Mouse (Mus musculus) layer of hippocampus, adult 18-20 months (tissue): Measurements from ENCODE around the gene Zbtb7b. TPM values are rescaled to one million over a fixed set of nuclear protein-coding genes. Genes with fewer than 3 reads are reported as not detected.

Source experiments
- DNase-seq, 2 experiments: peaks; one replicate each; pipeline ENCODE4 v3.0.0; 2022; ENCODE audit warnings: low spot score in 2 of 2
- total RNA-seq, 2 experiments: library from RNA; stranded (reverse); gene quantifications; 2 replicates each; pipeline ENCODE4 v1.2.3; 2021

The Zbtb7b gene
- total RNA-seq, 2 experiments from 2014 or later: 12.1 to 16.8 TPM

DNA sequence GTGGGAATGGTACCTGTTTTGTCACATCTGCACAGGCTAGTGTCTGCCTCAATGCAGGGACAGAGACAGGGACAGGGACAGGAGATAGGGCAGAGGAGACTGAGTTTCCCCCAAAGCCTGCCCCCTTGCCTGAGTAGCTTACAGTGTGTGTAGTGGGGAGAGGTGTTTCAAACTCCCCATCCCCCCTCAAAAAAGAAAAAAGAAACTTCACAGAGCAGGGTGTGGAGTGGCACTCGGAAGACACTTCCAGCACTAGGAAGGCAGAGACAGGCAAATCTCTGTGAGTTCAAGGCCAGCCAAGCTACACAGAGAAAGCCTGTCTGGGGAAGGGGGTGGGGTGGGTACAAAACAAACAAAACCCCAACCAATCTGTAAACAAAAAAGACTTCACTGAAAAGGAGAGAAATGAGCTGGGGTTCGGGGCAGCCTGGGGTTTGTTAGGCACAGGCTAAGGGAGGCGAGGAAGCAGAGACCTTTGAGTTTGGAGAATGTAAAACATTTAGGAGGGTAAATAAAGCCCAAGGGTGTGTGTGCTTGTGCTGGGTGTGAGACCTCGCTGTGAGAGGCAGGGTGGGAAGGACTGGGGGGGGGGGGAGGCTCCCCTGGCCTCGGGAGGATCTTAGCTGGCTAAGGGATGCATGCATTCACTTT is 20.9 kb downstream of the Zbtb7b start:
- no peak for DNase-seq

DNA sequence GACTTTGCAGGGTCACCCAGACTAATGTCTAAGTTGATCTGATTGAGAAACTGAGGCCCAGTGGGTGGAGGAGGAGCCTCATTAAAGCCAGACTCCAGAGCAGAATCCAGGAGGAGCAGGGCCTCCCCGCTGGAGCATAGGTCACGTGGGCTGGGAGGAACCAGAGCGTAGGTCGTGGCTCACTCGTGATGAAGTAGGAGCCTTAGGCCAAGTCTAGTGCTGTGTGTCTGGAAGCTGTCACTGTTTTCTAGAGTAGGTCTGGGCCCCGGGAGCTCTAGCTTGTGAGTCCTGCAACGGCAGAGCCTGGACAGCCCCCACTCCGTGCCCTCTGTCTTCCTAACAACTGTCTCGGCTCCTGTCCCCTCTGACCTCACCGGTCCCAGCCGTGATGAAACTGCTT is 27.2 kb downstream of the Zbtb7b start:
- DNase-seq: no peak

DNA sequence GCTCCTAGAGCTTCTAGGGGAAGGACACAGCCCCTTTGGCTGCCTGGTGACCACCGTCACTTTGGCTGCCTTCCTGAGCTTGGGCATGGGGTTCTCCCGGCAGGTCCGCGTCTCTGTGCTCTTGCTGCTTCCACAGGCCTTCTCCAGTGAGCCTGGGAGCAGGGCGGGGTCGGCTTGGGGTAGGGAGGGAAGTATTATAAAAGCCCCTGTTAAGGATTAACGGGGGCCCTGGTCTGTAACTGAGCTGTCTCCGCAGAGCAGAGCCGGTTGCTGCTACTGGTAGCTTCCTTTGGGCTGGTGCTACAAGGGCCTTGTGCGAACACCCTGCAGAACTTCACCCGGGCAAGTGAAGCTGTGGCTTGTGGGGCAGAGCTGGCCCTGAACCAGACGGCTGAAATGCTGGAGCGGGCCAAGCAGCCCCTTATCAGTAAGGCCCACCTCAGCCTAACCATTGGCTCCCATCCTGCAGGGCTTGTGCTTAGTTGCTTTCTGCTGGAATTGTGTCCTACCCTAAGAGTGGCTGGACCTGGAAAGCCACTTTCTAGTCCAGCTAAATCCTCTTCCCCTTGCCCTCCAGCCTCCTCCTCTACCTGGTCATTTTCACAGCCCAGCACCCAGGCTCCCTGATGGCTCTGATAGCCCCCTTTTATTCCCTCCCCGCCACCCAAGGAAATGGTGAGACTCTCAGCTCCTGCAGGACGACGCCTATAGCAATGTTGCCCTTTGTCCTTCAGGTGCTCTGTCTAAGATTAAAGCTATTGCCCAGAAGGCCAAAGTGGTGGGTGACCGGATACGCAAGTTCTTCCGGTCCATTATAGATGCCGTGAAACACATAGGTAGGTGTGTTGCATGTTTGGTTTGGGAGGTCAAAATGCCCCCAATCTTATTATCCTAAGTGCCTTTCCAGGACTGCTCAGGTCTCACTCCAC is 28.8 kb downstream of the Zbtb7b start:
- no peak for DNase-seq

DNA sequence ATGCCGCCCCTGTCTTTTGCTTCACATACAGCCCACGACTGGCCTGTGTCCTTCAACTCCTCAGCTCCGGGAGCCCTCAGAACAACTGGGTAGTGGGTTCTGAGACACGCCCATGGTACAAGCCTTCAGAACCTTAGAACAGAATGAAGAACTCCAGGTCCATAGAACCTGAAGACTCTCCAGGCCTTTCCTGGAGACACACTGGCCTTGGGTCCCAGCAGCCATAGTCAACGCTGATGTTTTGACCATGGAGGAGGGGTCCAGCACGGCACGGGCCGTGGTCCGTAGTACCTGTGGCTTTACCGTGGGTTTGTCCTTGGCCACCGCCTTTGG is 29.5 kb downstream of the Zbtb7b start, which contains the start of gene Dcst1:
Gene Dcst1 (minus strand): TSS at position 101 of the 333 bp plus-strand sequence.
- DNase-seq: no peak

DNA sequence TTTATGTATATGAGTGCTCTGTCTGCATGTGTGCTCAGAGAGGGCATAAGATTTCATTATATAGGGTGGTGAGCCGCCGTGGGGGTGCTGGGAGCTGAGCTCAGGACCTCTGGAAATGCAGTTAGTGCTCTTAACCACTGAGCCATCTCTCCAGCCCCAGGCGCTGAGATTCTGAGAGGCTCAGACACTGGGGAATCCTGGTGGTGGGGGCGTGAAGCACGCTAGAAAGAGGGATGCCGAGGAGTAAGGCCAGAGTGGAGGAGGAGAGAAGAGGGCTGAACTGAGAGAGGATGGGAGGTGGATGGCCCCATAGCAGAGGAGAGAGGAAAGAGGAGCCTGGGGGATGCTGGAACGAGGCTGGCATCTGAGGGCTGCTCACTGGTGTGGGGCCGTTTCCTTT is 29.9 kb downstream of the Zbtb7b start:
- DNase-seq: no peak

DNA sequence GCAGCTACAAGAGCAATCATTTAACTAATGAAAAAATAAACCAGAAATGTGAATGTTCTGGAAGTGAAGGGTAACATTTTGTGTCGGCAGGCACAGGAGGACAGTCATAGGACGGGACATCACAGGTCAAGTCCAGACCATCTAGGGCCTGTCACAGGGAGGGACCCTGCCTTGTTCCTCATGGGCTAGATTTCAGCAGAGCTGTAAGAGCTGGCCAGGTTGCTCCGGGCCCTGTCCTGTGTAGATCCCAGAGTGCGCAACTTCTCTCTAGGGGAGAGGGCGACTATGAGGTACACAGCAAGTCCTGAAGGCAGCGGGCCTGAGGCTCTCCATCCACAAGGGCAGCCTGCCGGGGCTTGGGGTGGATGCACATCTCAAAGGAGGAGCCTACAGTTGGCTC is 32.9 kb downstream of the Zbtb7b start, which contains the start of gene Dcst2:
Gene Dcst2 (plus strand): TSS at position 301 of the 400 bp plus-strand sequence.
- DNase-seq: no peak

DNA sequence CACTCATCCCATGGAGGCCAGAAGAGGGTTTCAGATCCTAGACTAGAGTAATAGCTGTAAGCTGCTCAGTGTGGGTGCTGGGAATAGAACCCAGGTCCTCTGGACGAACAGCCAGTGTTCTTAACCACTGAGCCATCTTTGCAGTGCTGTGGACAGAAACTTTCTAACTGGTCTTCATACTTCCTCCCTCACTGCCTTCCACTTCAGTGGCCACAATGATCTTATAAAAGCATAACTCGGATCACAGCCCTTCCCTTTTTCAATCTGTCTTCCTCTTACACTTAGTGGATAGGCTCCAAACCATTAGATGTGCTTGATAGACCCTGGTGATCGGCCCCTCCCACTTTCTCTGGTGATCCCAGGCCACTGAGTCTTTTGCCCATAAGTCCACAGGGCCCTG is 34.3 kb downstream of the Zbtb7b start:
- no peak for DNase-seq

DNA sequence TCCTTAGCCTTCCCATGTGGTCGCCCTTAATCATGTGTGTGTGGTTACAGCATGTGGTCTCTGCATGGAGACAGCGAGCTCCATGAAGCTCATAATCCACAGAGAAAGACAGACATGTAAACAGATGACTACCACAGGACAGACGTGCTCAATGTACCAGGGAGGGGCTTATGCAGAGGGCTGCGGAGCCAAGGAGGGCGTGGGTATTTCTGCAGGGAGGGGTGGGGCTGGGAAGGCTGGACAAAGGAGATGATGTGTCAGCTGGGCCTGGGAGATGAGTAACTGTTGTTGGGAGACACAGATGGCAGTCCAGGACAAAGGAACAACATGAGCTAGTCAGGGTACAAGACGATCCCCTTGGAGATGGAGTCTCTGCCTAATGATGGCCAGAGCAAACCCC is 34.9 kb downstream of the Zbtb7b start:
- peak in 1 of 2 experiments; percentile 36 for DNase-seq

DNA sequence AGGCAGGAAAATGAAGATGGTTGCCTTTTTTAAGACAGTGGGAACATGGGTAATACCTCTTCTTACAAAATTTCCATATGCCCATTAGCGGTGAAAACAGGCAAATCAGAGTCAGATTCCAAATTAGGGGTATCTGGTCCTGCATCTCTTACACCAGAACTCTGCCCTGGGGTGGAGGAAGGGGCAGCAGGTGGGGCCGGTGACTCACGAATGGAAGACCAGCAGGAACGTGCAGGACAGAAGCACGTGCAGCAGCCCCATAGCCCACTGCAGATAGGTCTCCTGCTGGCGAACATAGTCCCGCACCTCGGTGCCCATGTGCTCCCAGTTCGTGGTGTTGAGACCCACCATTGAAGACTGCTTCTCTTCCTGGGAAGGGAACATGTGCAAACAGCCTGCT is 38.5 kb downstream of the Zbtb7b start:
- no peak for DNase-seq

DNA sequence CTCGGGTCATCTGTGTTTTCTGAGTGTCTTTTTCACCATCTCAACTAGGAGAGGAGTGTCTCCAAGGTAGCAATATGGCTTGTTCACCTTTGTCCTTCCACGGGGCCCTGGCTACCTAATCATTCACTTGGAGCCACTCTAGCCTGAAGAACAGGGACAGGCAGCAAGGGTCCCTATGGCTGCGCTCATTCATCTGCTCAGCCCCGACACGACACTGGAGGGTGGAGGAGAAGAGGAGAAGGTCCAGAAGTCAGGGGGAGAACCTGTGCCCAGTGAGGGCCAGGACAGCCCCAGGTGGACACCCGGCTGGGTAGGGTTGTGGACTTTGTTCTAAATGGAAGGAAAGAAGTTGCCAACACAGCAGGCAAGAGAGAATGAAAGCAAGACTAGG is 39.1 kb downstream of the Zbtb7b start:
- DNase-seq: no peak

DNA sequence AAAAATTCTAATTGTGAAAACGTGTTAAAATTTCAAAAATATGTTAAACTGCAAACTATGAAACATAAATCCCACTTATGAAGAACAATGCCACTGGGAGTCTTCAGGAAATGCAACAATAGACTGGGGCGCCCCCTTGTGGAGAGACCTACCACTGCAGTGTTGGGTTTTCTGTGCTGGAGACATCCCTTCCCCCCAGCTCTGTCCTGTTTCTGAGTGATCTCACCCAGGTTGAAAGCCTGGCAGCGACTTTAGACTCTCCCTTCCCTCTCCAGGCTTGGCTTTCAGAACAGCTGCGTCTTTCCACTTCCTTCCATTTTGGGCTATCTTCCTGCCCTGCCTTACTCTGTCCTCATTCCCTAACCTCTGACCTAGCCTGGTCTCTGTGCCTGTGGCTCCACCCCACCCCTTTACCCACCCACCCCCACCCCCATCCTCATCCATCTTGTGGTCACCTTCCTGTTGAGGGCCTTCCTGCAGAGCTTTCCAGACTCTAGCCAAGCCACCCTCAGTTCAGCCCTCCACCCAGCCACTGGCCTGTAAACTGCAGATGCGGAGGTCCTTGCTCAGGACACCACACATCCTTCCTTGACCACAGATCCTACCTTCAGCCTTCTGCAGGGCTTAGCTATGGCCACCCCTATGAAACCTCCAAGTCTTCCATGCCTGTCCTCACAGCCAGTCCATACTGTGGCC is 39.6 kb downstream of the Zbtb7b start:
- peak; percentile 80 to 93 for DNase-seq

DNA sequence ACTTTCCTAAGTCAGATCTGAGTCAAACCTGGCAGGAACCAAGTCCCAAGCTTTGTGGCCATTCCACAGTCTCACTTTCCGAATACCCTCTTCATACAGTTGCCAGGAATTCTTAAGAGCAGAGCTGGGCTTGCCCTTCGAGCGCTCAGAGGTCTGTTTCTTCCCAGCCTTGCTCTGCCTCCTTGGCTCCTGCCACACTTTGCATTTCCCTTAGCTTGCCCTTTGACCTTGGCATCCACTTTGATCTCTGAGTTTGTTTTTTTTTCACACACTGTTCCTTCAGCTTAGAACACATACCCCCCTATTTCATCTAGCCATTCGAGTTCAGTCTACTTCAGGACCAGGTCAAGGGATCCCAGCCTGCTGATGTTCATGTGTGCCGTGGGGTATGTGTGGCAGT is 43.3 kb downstream of the Zbtb7b start:
- DNase-seq: no peak

DNA sequence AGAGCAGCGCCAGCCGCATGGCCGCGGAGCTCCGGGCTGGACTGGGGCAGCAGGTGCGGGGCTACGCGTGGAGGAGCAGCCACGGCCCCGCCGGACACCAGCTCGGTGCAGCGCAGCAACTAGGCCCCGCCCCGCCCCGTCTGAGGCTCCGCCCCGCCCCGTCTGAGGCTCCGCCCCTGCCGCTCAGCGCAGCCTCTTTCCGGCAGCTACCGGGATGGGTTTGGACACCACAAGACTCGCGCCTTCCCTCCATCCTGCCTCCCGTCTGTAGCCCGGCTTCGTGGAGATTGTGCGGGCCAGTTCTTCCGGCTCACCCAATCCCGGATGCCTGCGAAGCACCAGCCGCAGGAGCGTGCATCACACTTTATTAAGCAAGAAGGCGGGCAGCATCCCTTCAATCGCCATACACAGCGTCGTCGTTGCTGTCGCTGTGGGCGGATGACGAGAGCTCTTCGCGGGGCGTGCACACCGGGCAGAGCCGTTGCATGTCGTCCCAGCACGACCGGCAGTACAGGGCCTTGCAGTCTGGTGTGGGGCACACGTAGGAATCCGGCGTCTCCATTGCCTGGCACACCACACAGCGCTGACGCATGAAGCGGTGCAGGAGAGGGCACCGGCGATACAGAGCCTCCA is 44.6 kb downstream of the Zbtb7b start, which contains the start of gene Adam15:
Gene Adam15 (minus strand): TSS at position 128 of the 633 bp plus-strand sequence.
- DNase-seq: peak; percentile 85 to 93

DNA sequence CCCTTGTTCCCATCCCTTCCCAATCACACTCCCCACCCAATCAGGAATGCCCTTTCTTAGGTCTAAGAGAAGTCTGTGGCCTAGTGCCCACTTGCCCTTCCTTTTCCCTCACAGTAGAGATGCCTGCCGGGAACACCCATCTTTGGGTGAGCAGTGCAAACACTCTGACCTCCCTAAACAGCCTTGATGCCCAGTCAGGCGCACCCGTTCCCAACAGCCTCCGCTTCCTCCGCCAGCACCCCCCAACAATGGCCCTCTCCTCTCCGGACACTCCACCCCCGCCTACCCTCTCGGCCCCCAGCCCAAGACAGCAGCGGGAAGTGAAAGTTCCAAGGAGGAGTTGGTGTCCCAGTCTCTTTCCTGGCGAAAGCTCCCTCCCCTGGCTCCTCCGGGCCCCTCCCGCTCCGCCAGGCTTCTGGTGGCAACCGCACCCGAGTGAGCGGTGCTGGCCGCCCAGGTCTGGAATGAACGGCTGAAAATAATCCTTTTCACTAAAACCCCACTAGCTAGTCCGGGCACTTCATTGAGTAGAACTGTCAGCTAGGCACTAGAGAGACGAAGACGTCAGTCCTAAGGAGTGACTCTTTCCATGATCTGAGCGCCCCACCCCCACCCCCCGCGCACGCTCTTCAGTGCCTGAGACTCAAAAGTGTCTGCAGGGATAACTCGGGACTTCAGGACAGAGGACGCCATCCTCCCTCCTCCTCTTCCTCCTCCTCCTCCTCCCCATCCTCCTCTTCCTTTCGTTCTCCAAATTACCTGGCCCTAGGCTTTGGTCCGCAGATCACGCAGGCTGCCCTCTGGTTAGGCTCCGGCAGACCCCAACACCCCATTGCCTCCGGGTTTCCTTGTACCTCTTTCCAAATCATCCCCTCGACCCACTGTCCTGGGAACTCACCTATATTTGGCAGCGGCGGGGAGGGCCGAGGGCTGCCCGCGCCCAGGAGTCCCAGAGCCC is 45.4 kb downstream of the Zbtb7b start:
- DNase-seq: no peak

DNA sequence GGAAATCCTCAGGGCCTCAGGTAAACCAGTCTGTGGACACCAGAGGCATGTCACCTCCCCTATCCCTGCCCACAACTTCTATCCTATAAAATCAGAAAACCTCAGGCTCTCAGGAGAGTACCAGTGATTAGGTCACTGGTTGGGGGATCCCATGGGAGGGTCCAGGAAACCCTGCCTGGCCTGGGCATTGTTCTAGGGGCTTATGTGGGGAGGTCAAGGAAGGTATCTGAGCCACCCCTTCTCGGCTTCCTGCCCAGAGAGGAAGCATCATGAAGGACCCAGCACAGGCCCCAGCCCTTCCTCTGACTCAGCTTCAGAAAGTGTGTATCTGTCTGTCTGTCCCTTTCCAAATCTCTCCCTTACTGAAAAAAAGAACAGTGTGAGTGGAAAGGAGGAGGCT is 46.7 kb downstream of the Zbtb7b start:
- no peak for DNase-seq

DNA sequence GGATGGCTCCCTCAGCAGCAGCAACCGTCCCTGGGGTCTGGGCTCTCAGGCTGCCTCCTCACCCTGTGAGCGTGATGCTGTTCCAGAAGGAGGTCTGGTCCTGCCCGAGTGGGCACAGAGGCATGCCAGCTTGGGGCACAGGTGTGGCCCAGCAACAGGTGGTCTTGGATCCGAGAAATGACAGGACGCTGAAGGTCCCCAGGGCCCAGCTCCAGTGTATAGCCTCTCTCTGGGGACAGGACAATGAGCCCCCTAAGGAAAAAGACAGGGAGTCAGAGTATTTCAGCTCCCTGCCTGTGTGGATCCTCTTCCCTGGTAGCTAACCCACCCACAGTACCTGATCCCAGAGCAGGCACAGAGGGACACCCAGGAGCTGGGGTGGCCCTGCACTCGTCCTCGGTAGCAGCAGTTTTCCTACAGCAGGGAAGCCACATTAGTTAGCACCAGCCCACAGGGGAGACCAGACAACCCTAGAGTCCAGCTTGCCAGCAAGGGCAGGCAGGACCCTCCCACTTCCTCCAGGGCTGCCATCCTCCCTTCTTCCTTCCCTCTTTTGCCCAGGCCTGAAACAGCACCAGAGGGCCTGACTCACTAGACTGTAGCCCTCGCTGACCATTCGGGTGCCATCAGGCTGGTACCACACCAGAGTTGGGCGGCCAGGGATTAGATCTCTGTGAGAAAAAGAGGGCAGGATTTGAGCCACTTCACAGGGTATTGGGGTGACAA is 47.6 kb downstream of the Zbtb7b start:
- DNase-seq: no peak

DNA sequence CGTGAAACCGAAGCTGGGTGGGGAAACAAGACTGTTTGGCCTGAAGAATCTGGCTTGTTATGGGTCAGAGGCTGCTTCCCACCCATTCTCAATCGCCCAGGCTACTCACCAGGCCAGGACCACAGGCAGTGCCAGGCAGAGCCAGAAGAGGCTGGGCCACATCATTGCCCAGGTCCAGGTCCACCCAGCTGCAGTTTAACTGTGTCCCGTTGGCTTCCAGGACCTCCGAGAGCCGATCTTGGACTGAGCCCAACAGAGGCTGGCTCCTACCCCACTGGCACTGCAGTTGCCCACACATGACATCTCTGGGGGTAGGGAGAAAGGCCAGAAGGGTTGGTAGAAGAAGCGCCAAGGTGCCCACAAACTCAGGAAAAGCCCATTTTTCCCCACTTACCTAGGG is 51.3 kb downstream of the Zbtb7b start:
- no peak for DNase-seq

DNA sequence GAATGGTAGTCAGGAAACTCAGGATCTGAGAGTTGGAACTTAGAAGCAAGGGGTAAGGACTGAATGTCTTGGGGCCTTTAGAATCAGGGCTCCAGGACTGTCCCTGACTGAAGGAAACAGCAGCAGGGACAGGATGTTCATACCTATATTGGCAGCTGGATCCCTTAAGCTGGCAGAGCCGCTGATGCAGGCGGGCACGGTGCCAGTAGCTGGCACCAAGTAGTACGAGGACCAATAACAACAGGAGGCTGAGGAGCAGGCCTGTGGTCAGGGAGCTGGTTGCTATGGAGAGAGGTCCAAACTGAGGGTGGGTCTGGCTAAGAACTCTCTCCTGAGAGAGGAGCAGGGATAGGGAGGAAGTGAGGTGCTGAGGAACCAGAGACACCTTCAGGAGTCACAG is 52.8 kb downstream of the Zbtb7b start:
- DNase-seq: no peak

DNA sequence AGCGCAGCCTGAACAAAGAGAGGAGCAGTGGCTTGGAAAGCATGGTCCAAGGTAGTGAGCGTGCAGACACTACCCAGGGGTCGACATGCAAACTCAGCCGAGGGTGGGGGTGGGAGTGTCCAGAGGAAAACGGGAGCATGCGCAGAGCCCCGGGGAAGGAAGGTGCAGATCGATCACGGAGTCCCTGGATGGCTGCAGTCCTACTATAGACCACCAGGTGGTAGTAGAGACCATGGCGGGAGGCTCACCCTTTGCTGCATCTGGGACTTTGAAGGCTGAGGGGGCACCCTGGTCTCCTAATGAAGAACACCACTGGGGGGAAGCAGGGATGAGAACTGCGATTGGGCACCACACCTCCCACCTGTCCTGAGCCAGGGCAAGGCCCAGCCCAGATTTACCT is 54.1 kb downstream of the Zbtb7b start:
- DNase-seq: peak; percentile 69 to 81

DNA sequence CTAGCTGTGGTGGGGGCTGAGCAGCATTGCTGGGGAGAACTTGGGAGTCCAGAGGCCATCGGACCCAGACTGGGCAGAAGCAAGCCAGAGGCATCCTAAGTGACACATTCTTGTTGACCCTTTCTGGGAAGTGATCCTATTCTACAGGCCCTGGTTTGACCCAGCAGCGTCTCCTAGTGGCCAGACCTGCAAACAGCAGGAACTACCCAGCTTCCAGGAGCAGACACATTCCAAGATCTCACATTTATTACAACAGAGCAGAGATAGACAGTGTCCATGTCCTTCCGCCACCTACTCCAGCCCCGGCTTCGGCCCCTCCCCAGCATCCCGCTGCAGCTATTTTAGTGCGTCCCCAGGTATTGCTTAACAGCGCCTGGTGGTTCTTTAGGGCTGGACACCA is 55.2 kb downstream of the Zbtb7b start:
- peak; percentile 56 to 87 for DNase-seq
